Mouse (Mus musculus) heart, postnatal 0 days (tissue): ENCODE results near the gene Slc36a1.
A peak's percentile ranks its signal among the peaks of the same experiment; 100 is the strongest.

Source experiments
- CTCF ChIP-seq: IDR thresholded peaks from 2 replicates; pipeline ENCODE4 v1.5.1; 2016; ENCODE audit warnings: antibody characterized with exemption, control low read depth, low read depth
- EP300 ChIP-seq: IDR thresholded peaks from 2 replicates; pipeline ENCODE4 v1.6.1; 2016; ENCODE audit warnings: antibody characterized with exemption, low read depth

GRCm38 (mm10) chr11:55164723-55165122, 39.4 kb upstream of the Slc36a1 start:
- TF ChIP-seq CTCF, result peak; percentile 63
- TF ChIP-seq EP300, result no peak
